Mouse (Mus musculus) lung, postnatal 0 days (tissue): ENCODE data around the gene Gsdma3.

ENCODE experiments used
- CTCF ChIP-seq: IDR thresholded peaks from 2 replicates; pipeline ENCODE4 v1.5.1; 2016; ENCODE audit warnings: antibody characterized with exemption, mild to moderate bottlenecking
- EP300 ChIP-seq: IDR thresholded peaks from 2 replicates; pipeline ENCODE4 v1.6.1; 2016; ENCODE audit warnings: antibody characterized with exemption, mild to moderate bottlenecking, control low read depth

DNA sequence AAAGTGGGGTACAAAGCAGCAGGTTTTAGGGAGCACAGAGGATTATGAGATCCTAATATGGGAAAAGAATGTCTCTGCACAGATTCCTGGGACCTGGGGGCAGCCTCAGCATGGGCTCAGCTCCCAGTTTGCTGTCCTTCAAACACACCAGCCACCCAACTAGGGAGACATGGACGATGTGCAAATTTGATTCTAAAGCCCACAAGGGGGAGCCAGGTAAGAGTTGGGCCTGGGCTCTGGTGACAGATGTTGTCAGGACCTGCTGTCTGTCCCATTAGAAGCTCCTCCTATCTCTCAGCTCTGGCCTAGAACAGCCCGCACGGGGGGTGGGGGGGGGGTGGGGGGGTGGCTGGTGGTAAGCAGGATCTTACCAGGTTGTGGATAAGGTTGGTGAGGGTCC, 42.6 kb upstream of the Gsdma3 start:
- TF ChIP-seq CTCF = no peak
- no peak for TF ChIP-seq EP300
